Mouse (Mus musculus) CH12F3 (cell line): ENCODE measurements at regions not wholly inside any gene's neighbourhood (a gene's known extent, or its start where the extent isn't known, plus 50 kb on each side); places are given as distances from the start of the nearest gene placed in this dataset.

Experiments used
- in situ Hi-C: fragments of 300-500 bp; cut with MboI; formaldehyde crosslinking; loops from 2 replicates; pipeline ENCODE4 v1.14.3; 2020; ENCODE audit warnings: low sequenced_read_pairs

GRCm38 (mm10) chr2:117539285-117539684, 196.5 kb upstream of the Rasgrp1 start:
- in situ Hi-C loops: no loop called here

- in situ Hi-C loops: no loop called here
Measured at GRCm38 (mm10) chr2:117541471-117541870, 198.7 kb upstream of the Rasgrp1 start.

GRCm38 (mm10) chr2:117542298-117542697, 199.5 kb upstream of the Rasgrp1 start:
- in situ Hi-C loops: no loop called here

GRCm38 (mm10) chr2:117543301-117543782, 200.5 kb upstream of the Rasgrp1 start:
- in situ Hi-C loops: no loop called here

- in situ Hi-C loops: no loop called here
Measured at GRCm38 (mm10) chr2:117548273-117548672, 205.5 kb upstream of the Rasgrp1 start.

GRCm38 (mm10) chr2:117556301-117556700, 213.5 kb upstream of the Rasgrp1 start:
- in situ Hi-C loops: no loop called here

- in situ Hi-C loops: no loop called here
Measured at GRCm38 (mm10) chr2:117570987-117571386, 228.2 kb upstream of the Rasgrp1 start.

GRCm38 (mm10) chr2:117587381-117587780, 244.6 kb upstream of the Rasgrp1 start:
- in situ Hi-C loops: no loop called here

GRCm38 (mm10) chr2:117595028-117595427, 252.2 kb upstream of the Rasgrp1 start:
- in situ Hi-C loops: no loop called here

- in situ Hi-C loops: no loop called here
Measured at GRCm38 (mm10) chr2:117597573-117597972, 254.8 kb upstream of the Rasgrp1 start.

- in situ Hi-C loops: no loop called here
Measured at GRCm38 (mm10) chr2:117614772-117615171, 272.0 kb upstream of the Rasgrp1 start.

- in situ Hi-C loops: no loop called here
Measured at GRCm38 (mm10) chr2:117618063-117618462, 275.3 kb upstream of the Rasgrp1 start.

- in situ Hi-C loops: no loop called here
Measured at GRCm38 (mm10) chr2:117623955-117624354, 281.2 kb upstream of the Rasgrp1 start.

GRCm38 (mm10) chr2:117634906-117635305, 292.1 kb upstream of the Rasgrp1 start:
- in situ Hi-C loops: no loop called here

- in situ Hi-C loops: no loop called here
Measured at GRCm38 (mm10) chr2:117637397-117637796, 294.6 kb upstream of the Rasgrp1 start.

GRCm38 (mm10) chr2:117652101-117652500, 309.3 kb upstream of the Rasgrp1 start:
- in situ Hi-C loops: no loop called here

- in situ Hi-C loops: no loop called here
Measured at GRCm38 (mm10) chr2:117652647-117653046, 309.8 kb upstream of the Rasgrp1 start.

GRCm38 (mm10) chr2:117656546-117657175, 313.9 kb upstream of the Rasgrp1 start:
- in situ Hi-C loops: no loop called here

- in situ Hi-C loops: no loop called here
Measured at GRCm38 (mm10) chr2:117660217-117660924, 317.6 kb upstream of the Rasgrp1 start.

- in situ Hi-C loops: no loop called here
Measured at GRCm38 (mm10) chr2:117662653-117663052, 319.9 kb upstream of the Rasgrp1 start.

- in situ Hi-C loops: no loop called here
Measured at GRCm38 (mm10) chr2:117666528-117666927, 323.7 kb upstream of the Rasgrp1 start.

GRCm38 (mm10) chr2:117668137-117668536, 325.3 kb upstream of the Rasgrp1 start:
- in situ Hi-C loops: no loop called here
